Mouse (Mus musculus): ENCODE data around the gene Ankrd53.
"Not testable (repeated sequence)": the region's sequence is repeated elsewhere in the genome, so short reads cannot be mapped to it uniquely, and the experiment has no call there.

The Ankrd53 gene

GRCm38 (mm10) chr6:83768485-83768884 is 6.0 kb downstream of the Ankrd53 start:
- no peak for DNase-seq

GRCm38 (mm10) chr6:83774126-83774525 is 11.7 kb downstream of the Ankrd53 start:
- DNase-seq, result no peak

- peak in 1 of 2 experiments; percentile 19 for DNase-seq
These were observed 12.5 kb downstream of the Ankrd53 start for GRCm38 (mm10) chr6:83774781-83775563.

- DNase-seq, result peak; percentile 90 to 94
These were observed 13.3 kb downstream of the Ankrd53 start, which contains the start of gene Tex261 for GRCm38 (mm10) chr6:83775638-83776293. Gene Tex261 (minus strand): TSS chr6:83775813.

- no peak for DNase-seq
These were observed 15.9 kb downstream of the Ankrd53 start for GRCm38 (mm10) chr6:83778306-83778705.

GRCm38 (mm10) chr6:83779026-83779425 is 16.6 kb downstream of the Ankrd53 start:
- peak; percentile 49 to 75 for DNase-seq

- no peak for DNase-seq
These were observed 24.0 kb downstream of the Ankrd53 start for GRCm38 (mm10) chr6:83786426-83786825.

- DNase-seq, result no peak
These were observed 26.1 kb downstream of the Ankrd53 start for GRCm38 (mm10) chr6:83788554-83788953.

- DNase-seq, result not testable (repeated sequence)
These were observed 28.1 kb downstream of the Ankrd53 start for GRCm38 (mm10) chr6:83790533-83790932.

- DNase-seq, result no peak
These were observed 28.9 kb downstream of the Ankrd53 start for GRCm38 (mm10) chr6:83791251-83791890.

GRCm38 (mm10) chr6:83794760-83795296 is 32.4 kb downstream of the Ankrd53 start, which contains the start of gene Nagk:
Gene Nagk (plus strand): TSS chr6:83794982.
- DNase-seq, result peak; percentile 95 to 98

- peak; percentile 48 to 50 for DNase-seq
These were observed 33.1 kb downstream of the Ankrd53 start for GRCm38 (mm10) chr6:83795492-83795900.

- DNase-seq, result peak; percentile 51 to 60
These were observed 34.2 kb downstream of the Ankrd53 start for GRCm38 (mm10) chr6:83796686-83797085.

GRCm38 (mm10) chr6:83802033-83802432 is 39.6 kb downstream of the Ankrd53 start:
- no peak for DNase-seq

GRCm38 (mm10) chr6:83802846-83803245 is 40.4 kb downstream of the Ankrd53 start:
- no peak for DNase-seq

GRCm38 (mm10) chr6:83815801-83816200 is 53.4 kb downstream of the Ankrd53 start:
- no peak for DNase-seq

All from kidney, postnatal 36 days (tissue).